Mouse (Mus musculus): ENCODE measurements around the gene Timp2.

Timp2 gene

GRCm38 (mm10) chr11:118369657-118370056 lies 14.1 kb upstream of the Timp2 start:
- no peak for DNase-seq (ENCODE audit: low spot score in 2 of 2)

GRCm38 (mm10) chr11:118369251-118369650 lies 13.7 kb upstream of the Timp2 start:
- no peak for DNase-seq (ENCODE audit: low spot score in 2 of 2)

DNA sequence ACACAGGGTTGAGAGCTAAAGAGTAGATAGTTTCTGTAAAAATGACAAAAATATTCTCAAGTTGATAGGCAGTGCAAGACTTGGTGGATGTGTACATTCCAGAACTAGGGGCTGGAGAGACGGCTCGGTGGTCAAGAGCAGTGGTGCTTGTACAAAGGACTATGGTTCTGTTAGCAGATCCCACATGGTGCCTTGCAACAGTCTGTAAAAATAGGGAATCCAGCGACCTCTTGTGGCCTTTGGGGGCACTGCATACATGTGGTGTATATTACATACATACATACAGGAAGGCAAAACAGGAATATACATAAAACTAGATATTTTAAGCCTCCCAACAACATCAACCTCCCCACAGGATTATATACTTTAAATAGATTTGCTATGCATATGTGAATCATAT lies 12.8 kb upstream of the Timp2 start:
- DNase-seq (ENCODE audit: low spot score in 2 of 2), result peak in 1 of 2 experiments; percentile 45

DNA sequence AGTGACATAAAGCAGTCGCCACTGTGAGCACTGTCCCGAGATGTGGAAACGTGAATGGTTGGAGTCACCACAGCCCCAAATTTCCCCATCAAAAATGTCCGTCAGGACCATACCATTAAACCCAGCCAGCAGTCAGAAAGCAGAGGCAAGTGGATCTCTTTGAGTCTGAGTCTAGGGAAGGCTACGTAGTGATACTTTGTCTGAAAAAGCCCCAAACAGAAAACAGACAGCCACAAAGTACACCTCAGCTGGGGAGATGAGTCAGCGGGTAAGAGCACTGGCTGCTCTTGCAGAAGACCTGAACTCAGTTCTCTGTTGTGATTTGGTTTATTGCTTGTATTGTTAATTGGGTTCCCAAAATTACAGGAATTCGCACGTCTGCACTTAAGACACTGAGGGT lies 11.0 kb upstream of the Timp2 start:
- no peak for DNase-seq (ENCODE audit: low spot score in 2 of 2)

- no peak for DNase-seq (ENCODE audit: low spot score in 2 of 2)
These were observed 10.6 kb upstream of the Timp2 start for GRCm38 (mm10) chr11:118366108-118366507.

DNA sequence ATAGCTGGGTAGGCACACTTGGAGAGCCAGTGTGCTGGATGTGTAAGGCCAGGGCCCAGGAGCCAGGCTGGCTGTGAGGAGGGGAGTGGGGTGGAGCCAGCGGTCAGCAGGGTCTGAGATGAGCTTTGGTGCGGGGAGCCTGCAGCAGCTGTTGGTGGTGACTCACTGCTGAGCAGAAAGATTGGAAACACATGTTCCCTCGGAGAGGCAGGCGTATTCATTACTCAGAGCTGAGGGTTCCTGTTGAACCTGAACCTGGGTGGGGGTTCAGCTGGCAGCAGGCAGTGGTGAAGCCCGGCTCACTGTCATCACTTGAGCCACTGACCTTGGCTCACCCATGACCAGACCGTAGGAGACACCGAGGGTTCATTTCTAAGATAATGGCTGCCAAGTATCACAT lies 9.6 kb upstream of the Timp2 start:
- DNase-seq (ENCODE audit: low spot score in 2 of 2), result no peak

DNA sequence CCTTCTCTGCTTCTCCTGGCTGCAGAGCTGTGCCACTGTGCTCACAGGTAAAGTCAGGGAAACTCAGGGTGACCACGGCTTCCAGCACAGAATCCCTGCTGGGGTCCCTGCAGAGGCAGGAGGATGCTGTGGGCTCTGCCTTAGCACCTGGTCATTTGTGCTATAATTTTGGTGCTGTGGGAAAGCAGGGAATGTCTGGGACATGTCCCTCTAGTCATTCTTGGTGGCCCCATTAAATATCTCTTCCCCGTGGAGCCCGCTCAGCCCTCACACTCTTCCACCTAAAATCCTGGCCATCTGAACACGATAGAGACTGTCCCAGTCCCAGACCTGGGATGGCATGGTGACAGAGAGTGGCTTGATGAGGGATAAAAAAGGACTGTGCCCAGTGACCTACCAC lies 8.5 kb upstream of the Timp2 start:
- DNase-seq (ENCODE audit: low spot score in 2 of 2), result no peak

DNA sequence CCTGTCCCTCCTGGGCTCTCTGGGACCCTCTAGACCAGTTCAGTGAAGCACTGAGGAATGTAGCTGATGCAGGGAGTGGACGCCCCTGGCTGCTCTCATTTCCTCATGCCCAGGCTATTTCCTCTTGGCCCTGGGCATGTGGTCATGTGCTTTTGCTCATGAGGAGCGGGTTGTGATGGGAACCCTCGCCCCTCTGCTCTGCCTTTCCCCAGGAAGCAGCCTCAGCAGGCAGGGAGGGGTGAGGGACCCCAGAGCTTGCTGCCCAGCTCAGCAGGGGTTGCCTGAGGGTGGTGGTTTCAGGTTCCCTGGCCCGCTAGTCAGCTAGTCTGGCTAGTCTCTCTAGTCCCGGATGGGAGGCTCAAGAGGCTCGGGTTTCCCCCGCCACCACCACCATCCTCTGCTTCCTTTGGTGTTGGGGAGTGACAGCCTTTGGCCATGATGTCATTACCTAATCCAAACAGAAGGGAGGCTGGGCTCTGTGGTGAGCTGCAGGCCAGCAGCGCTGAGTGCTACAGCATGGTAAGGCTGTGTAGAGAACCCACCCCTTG lies 7.5 kb upstream of the Timp2 start:
- DNase-seq (ENCODE audit: low spot score in 2 of 2), result no peak

DNA sequence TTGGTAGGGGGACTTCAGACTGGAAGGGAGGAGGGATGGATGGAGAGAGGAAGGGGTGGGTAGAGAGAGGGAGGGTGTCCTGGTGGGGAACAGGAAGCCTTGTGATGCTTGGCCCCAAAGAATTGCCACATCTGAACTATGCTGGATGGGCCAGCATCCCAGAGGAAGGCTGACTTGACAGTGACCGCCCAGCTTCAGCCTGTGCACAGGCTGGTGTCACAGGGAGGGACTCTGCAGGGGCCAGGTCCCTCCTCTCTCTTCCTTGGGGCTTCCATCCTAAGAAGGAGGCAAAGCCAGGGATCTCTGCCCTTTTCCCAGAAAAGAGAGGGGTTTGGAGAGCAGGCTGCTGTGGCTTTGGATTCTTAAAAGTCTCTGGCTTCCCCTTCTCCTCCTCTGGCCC lies 7.0 kb upstream of the Timp2 start:
- no peak for DNase-seq (ENCODE audit: low spot score in 2 of 2)

DNA sequence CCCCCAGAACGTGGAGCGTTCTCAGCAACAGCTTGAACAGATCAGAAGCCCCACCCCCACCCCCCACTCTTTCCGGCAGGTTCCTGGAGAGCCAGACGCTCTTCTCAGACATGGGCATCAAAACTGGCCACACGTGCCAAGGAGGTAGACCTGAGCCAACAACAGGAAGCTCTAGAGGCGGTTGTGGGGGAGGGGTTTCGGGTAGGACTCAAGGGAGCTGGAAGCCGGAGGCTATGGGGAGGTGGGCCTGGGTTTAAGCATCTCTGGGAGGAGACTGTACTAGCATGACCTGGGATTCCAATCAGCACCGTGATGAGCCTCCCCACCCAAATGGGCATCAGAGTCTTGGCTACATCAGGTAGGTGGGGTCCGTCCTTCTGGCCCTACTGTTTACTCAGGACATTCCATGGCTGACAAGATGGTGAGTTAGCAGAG lies 5.4 kb upstream of the Timp2 start:
- no peak for DNase-seq (ENCODE audit: low spot score in 2 of 2)

- no peak for DNase-seq (ENCODE audit: low spot score in 2 of 2)
These were observed 5.0 kb upstream of the Timp2 start for GRCm38 (mm10) chr11:118360491-118360890.

GRCm38 (mm10) chr11:118355205-118355604 lies 335 bp downstream of the Timp2 start:
- peak; percentile 76 to 86 for DNase-seq (ENCODE audit: low spot score in 2 of 2)

- peak; percentile 40 to 52 for DNase-seq (ENCODE audit: low spot score in 2 of 2)
These were observed 826 bp downstream of the Timp2 start for GRCm38 (mm10) chr11:118354636-118355191.

DNA sequence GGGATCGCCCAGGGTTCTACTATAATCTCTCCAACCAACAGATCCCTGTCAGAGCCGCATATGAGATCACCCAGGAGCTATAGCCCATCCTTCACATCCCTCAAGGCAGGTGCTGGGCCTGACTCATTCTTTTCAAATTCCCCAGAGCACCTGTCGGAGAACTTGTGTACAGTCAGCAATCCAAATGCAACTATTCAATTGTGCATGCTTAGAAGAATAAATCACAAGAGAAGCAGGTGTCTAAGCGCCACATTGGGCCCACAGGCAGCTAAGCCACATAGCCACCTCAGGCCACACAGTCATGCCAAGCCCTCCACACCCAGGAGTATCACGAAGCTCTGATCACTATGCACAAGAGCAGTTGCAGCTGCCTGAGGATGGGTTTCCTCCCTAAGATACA lies 6.0 kb downstream of the Timp2 start:
- no peak for DNase-seq (ENCODE audit: low spot score in 2 of 2)

- peak; percentile 78 to 79 for DNase-seq (ENCODE audit: low spot score in 2 of 2)
These were observed 6.7 kb downstream of the Timp2 start for GRCm38 (mm10) chr11:118348877-118349276.

DNA sequence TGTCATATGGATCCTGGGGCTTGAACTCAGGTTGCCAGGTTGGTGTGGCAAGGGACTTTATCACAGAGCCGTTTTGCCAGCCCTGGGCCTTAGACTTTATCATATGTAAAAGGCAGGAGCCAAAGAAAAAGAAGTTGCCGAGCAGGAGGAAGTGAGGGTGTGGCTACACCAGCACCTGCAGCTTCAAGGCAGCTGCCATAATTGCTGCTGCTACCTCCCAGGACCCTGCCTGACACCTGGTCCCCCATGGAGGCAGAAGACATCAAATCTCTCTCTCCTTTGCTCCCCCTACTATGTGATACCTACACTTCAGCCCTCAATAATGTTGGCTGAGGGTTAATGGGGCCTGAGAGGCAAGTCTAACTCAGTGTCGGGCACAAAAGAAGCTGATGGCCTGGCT lies 7.1 kb downstream of the Timp2 start:
- DNase-seq (ENCODE audit: low spot score in 2 of 2), result peak; percentile 72 to 79

GRCm38 (mm10) chr11:118347911-118348310 lies 7.6 kb downstream of the Timp2 start:
- DNase-seq (ENCODE audit: low spot score in 2 of 2), result no peak

DNA sequence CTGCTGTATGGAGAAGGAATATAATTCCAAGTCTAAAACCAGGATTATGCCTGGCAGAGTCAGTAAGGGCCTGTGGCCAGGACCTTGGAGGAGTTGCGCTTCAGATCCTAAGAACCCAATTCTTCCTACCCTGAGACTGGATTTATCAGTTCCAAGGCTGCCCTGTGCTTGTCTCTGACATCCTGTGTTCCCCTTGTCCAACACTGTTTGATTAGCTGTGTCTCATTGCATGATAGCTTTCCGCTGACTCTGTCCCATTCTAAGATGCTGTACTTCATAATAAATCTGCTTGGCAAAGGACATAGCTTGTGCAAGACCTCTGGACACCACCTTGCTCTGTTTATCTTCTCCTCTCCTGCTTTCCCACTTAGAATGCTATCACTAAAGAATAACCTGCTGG lies 8.1 kb downstream of the Timp2 start:
- DNase-seq (ENCODE audit: low spot score in 2 of 2), result no peak

DNA sequence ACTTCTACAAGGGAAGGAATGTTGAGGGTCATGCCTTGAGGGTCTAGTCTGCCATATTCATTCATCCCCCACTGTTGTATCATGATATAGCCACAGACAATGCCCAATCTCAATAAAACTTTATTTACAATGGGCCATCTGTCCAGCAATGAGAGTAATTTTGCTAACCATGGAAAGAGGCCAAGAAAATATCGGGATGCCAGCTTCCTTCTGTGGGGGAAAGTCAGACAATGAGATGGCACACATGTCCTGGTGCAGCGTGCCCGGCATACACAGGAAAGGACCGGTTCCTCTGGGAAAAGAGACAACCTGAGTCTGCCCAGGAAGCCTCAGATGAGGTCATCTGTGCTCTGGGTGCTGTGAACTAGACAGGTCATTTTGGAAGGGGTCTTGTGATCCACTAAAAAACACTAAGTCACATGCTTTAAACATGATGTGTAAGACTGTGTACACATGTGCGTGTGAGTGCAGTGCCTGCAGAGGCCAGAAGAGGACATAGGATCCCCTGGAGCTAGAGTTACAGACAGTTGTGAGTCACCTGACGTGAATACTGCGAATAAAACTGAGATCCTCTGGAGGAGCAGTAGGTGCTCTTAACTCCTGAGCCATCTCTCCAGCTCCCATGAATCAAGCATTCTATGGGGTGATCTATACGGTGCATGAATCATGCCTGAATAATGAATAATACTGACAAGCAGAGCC lies 9.0 kb downstream of the Timp2 start:
- no peak for DNase-seq (ENCODE audit: low spot score in 2 of 2)

DNA sequence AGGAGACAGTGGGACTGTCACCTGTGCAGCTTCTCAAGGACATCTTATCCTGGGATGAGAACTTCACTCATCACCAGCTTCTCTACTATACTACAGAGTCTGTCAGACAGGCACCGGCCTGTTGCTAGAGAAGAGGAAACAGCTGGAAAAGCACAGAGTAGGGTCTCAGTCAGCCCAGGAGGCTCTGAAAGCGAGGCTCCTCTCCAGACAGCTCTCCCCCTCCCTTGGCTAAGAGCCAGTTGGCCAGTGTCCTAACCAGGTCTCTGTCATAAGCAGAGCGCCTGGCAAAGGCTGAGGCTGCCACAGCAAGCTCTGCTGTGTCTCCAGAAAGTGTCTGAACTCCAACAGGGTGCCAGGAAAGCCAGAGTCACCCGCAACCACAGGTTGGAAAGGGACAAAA lies 9.8 kb downstream of the Timp2 start:
- no peak for DNase-seq (ENCODE audit: low spot score in 2 of 2)

GRCm38 (mm10) chr11:118343629-118344028 lies 11.9 kb downstream of the Timp2 start:
- DNase-seq (ENCODE audit: low spot score in 2 of 2), result no peak

DNA sequence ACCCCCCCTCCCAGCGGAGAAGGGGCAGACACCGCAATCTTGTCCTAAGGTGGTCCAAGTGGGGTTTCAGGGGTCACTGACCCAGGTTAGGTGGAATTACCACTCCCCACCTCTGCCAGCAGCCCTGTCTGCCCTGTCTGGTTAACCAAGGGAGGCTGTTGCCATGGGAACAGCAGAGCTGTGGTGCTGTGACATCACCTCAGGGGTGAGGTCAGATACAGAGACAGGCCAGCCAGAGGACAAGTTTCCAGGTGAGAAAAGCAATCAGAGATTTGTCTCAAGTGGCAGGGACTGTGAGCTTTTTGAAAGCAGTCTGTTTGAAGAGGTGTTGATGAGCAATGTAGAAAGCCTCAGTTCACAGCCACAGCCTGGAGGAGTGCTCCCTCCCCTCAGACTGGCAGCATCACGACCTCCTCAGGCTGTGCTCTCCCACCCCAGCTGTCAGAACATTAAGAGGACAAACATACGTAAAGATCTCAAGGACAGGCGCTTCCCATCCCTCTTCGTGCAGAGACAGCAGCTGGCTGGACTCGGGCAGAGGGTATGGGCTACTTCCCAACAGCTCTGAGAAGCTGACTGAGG lies 13.0 kb downstream of the Timp2 start, which contains the start of gene Cep295nl:
Gene Cep295nl (minus strand): TSS at position 101 of the 582 bp plus-strand sequence.
- DNase-seq (ENCODE audit: low spot score in 2 of 2), result no peak
